Mouse (Mus musculus): Measurements from ENCODE around the gene Gm44805.

GRCm38 (mm10) chr7:19693421-19693820, 12.2 kb upstream of the Gm44805 start:
- TF ChIP-seq POLR2A (IDR thresholded peaks at IDR 0.05; ENCODE audit: low read depth, low read length) (no peak), CTCF (conservative IDR thresholded peaks at IDR 0.05; ENCODE audit: insufficient read depth, insufficient read length, low read depth, low read length) (no peak)

Measured in kidney, adult 2 months (tissue).